Mouse (Mus musculus) hindbrain, postnatal 0 days (tissue): ENCODE measurements around the gene Sh2d6. TPM values are rescaled to one million over a fixed set of nuclear protein-coding genes. Genes with fewer than 3 reads are reported as not detected.
"Not testable (repeated sequence)": the region's sequence is repeated elsewhere in the genome, so short reads cannot be mapped to it uniquely, and the experiment has no call there.

Experiments
- ATAC-seq: fragments of 200-750 bp; cut with Nextera tagmentation; 2 replicates; pipeline ENCODE4 v1.8.0; 2017; ENCODE audit warnings: mild to moderate bottlenecking, moderate TSS enrichment, moderate library complexity
- DNase-seq: peaks from one replicate; pipeline ENCODE4 v3.0.0-alpha.2; 2015; ENCODE audit warnings: low spot score
- H3K27ac ChIP-seq: fragments of 300-500 bp; sonication (generic); 2 replicates; pipeline ENCODE4 v1.5.1; 2014; ENCODE audit warnings: mild to moderate bottlenecking
- H3K27me3 ChIP-seq: fragments of 300-500 bp; sonication (generic); 2 replicates; pipeline ENCODE4 v1.6.1; 2014; ENCODE audit warnings: low read length, mixed read lengths; ENCODE audit not compliant: insufficient read depth
- H3K36me3 ChIP-seq: fragments of 300-500 bp; sonication (generic); 2 replicates; pipeline ENCODE4 v1.6.1; 2014; ENCODE audit warnings: low read length, mixed read lengths; ENCODE audit not compliant: insufficient read depth
- H3K4me1 ChIP-seq: fragments of 300-500 bp; sonication (generic); 2 replicates; pipeline ENCODE4 v1.6.1; 2014; ENCODE audit warnings: antibody characterized with exemption, low read length, mixed read lengths; ENCODE audit not compliant: insufficient read depth
- H3K4me2 ChIP-seq: fragments of 300-500 bp; sonication (generic); 2 replicates; pipeline ENCODE4 v1.6.1; 2014; ENCODE audit warnings: low read depth, mild to moderate bottlenecking, low read length, moderate library complexity, mixed read lengths
- H3K4me3 ChIP-seq: fragments of 300-500 bp; sonication (generic); 2 replicates; pipeline ENCODE4 v1.5.1; 2014; ENCODE audit warnings: low read length
- H3K9ac ChIP-seq: fragments of 300-500 bp; sonication (generic); replicated peaks from 2 replicates; pipeline ENCODE4 v1.6.1; 2014; ENCODE audit warnings: mild to moderate bottlenecking, low read length, moderate library complexity, mixed read lengths
- H3K9me3 ChIP-seq: fragments of 300-500 bp; sonication (generic); 2 replicates; pipeline ENCODE4 v1.6.1; 2016; ENCODE audit warnings: low read length, mixed read lengths
- CTCF ChIP-seq: IDR thresholded peaks from 2 replicates; pipeline ENCODE4 v1.5.1; 2016; ENCODE audit warnings: antibody characterized with exemption, control low read depth, low read depth
- WGBS: fragments of 180-500 bp; shearing (Covaris S2); extraction: QIAGEN DNeasy Blood & Tissue Kit; methylation state at CpG from one replicate; pipeline ENCODE4 v1.1.7; 2014; 5-methylcytosine and 5-hydroxymethylcytosine counted together
- polyA plus RNA-seq: library from polyadenylated mRNA; unstranded; fragments of >200 nt; fragmentation: Nextera tagmentation; extraction: Ambion mirVana; gene quantifications from 2 replicates; pipeline ENCODE4 v1.2.1, GENCODE M21; 2015
- total RNA-seq: library from RNA; depleted of rRNA; stranded (reverse); fragments of >200 nt; gene quantifications from 2 replicates; pipeline ENCODE4 v1.2.3, GENCODE M21; 2014

The Sh2d6 gene
- total and polyA plus RNA-seq, 2 experiments from 2014 or later: 0.40 TPM; not detected in 1

DNA sequence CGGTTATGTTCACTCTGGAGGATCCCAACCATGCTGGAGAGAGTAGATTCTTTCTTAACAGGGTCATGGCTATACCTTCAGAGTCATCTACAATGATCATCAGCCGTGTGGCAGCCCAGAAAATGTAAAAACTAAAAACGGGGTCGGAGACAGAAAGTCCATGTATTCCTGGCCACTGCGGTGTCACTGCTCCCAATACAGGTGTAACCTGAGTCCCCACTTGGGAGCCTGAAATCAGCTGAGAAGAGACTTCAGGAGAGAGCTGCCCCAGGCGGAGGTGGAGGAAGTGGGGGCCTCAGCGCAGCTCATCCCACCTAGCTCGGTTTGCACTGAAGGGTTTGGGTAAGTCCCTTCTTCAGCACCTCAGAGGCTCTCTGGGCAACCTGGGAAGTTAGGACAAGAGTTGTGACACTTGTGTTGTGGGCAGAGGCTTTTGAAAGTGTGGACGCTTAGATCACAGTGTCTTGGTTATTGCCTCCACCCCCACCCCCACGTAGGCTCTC is 16.5 kb upstream of the Sh2d6 start:
- no peak for TF ChIP-seq CTCF
- WGBS: 54% methylated on average over 10 of the region's 10 CpGs
- H3K4me2 ChIP-seq: peak overlapping the region; percentile 61
- no peaks in the 10 kb centered on the region for H3K36me3 ChIP-seq
- H3K9ac ChIP-seq: peak overlapping the region; percentile 33; the same call in 1 of the 2 replicates
- peak overlapping the region; percentile 12; the same call in 1 of the 2 replicates for H3K27ac ChIP-seq
- ATAC-seq (no peak), DNase-seq (no peak)
- H3K4me1 ChIP-seq: peaks cover 3% of the 10 kb centered on the region; the same call in 1 of the 2 replicates
- no peaks in the 10 kb centered on the region for H3K9me3 ChIP-seq
- H3K27me3 ChIP-seq: no peaks in the 10 kb centered on the region
- H3K4me3 ChIP-seq: peak overlapping the region; percentile 36

DNA sequence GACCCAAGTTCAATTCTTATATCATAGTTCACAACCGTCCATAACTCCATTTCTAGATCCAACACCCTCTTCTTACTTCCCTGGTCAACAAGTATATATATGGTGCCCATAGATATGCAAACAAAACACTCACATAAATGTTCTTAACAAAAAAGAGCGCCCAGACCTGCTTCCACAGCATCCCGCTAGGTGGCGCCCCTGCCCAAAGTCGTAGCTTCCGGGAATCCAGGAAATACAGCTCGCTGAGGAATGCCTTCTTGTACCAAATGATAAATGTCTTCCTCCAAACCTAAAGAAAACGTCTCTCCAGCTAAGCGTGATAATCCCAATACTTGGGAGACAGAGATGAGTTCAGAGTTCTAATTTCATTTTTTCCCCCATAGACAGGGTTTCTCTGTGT is 13.7 kb upstream of the Sh2d6 start:
- Histone ChIP-seq H3K4me1 (peaks cover 6% of the 10 kb centered on the region; the same call in 1 of the 2 replicates), H3K9ac (no peak overlapping the region), H3K27me3 (no peaks in the 10 kb centered on the region), H3K4me2 (peak overlapping the region; percentile 47), H3K27ac (0 out of 2 replicates have a peak overlapping the region, but pooled peaks have one; percentile 36), H3K4me3 (no peak overlapping the region), H3K36me3 (no peaks in the 10 kb centered on the region), H3K9me3 (no peaks in the 10 kb centered on the region)
- WGBS: 3% methylated on average over 9 of the region's 9 CpGs
- TF ChIP-seq CTCF: peak; percentile 91
- ATAC-seq (no peak), DNase-seq (peak; percentile 88)

DNA sequence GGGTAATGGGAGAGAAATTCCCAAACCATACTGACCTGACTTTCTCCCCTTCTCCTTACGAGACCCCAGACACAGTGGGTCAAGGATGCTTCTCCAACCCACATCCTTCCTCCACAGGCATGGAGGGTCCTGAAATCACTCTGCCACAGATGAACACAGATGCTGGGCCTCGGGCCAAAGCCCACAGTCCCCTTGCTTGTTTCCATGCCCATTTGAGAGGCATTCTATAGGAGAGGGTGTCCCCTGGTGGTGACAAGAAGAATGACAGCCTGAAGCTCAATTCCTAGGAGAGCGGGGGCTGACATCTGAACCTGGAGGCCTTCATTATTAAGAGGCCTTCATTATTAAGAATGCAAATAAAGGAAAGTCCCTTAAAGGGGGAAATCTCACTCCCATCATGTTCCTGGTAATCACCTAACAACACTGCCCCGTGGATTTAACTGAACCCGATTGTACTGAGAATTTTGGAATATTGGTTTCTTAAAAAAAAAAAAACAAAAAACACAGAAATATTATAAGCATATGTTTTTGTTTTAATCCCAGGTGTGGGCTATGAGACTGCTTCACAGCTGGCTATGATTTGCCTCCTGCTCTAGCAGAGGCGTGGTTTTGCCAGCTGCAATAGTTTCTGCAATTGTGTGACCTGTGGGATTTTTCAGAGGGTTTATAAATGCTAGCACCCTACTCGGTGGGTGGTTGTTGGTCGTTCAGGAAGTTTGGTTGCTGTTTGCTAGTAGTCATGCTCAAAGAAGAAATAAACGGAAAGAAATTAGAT is 12.7 kb upstream of the Sh2d6 start:
- peak; percentile 99 for TF ChIP-seq CTCF
- WGBS: 38% methylated on average over 9 of the region's 9 CpGs
- Histone ChIP-seq H3K36me3 (no peaks in the 10 kb centered on the region), H3K4me3 (no peak overlapping the region), H3K4me1 (peaks cover 6% of the 10 kb centered on the region; the same call in 1 of the 2 replicates), H3K27ac (no peak overlapping the region), H3K9me3 (no peaks in the 10 kb centered on the region), H3K4me2 (no peak overlapping the region), H3K9ac (no peak overlapping the region), H3K27me3 (no peaks in the 10 kb centered on the region)
- peak; percentile 61 for ATAC-seq
- DNase-seq: peak; percentile 94

GRCm38 (mm10) chr6:72533555-72533954 is 12.0 kb upstream of the Sh2d6 start:
- not testable (repeated sequence) for H3K36me3 ChIP-seq

DNA sequence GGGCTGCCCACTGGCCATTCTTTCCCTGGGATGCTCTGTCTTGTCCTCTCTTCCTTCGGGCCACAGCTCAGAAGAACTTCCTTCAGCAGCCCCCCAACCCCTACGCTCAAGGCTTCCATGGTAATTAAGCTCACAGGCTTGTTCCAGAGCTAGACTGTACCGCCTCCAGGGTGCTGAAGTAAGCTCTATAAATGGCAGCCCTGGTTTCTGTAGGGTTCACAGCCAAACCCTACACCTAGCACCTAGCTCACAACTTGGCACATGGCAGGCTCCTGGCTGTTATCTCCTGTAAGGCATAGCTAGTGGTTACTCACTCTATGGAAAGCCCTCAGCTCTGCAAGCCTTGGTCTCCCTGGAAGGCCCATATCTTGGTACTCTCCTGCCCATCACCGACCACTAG is 11.1 kb upstream of the Sh2d6 start:
- ATAC-seq (no peak), DNase-seq (no peak)
- no peaks in the 10 kb centered on the region for H3K27me3 ChIP-seq
- no peak overlapping the region for H3K4me3 ChIP-seq
- H3K4me1 ChIP-seq: peaks cover 4% of the 10 kb centered on the region; the same call in 1 of the 2 replicates
- no peak overlapping the region for H3K4me2 ChIP-seq
- H3K9me3 ChIP-seq: no peaks in the 10 kb centered on the region
- no peak overlapping the region for H3K27ac ChIP-seq
- WGBS: 69% methylated on average over 4 of the region's 4 CpGs
- H3K36me3 ChIP-seq: no peaks in the 10 kb centered on the region
- no peak overlapping the region for H3K9ac ChIP-seq
- no peak for TF ChIP-seq CTCF

More at GRCm38 (mm10) chr6:72533555-72533954, 12.0 kb upstream of the Sh2d6 start:
- not testable (repeated sequence) for H3K27me3 ChIP-seq, H3K9me3 ChIP-seq, H3K9ac ChIP-seq, H3K4me2 ChIP-seq, H3K4me1 ChIP-seq, H3K27ac ChIP-seq, DNase-seq, H3K4me3 ChIP-seq, ATAC-seq
- 25% methylated on average over 1 of the region's 1 CpGs for WGBS

DNA sequence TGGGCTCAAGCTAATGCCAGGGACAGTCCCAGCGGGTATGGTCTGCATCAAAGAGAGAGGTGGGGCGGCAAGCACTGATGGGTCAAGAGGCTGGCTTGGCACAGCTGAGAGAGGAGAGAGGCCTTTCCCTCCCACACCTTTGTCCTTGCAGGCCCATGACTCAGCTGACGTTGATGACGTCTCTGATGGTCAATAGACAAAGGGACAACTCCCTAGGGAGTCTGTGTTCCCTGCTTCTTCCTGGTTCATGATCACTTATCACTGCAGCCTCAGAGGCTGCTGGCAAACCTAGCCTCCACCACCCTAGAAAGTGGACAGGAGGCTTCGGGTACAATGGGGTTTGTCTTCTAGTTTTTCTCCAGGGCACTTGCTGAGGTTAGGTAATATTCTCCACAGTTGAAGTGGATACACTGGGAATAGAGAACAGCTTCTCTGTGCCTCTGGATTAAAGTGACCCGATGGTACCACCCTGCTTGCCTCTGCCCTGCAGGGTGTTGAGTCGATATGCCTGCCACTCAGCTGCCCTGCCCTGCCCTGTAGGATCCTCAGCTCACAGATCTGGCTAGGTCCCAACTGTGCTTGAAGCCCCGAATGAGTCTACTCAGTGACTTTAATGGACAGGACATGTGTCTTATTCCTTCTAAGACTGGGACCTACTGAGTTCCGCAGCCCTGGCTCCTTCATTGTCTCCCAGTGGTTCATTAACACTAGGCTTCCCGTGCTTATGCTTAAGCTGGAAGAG is 7.1 kb upstream of the Sh2d6 start:
- H3K4me3 ChIP-seq: no peak overlapping the region
- H3K9ac ChIP-seq: no peak overlapping the region
- H3K4me2 ChIP-seq: no peak overlapping the region
- H3K9me3 ChIP-seq: no peaks in the 10 kb centered on the region
- no peak for DNase-seq
- H3K27ac ChIP-seq: no peak overlapping the region
- H3K27me3 ChIP-seq: no peaks in the 10 kb centered on the region
- no peak for ATAC-seq
- peaks cover 4% of the 10 kb centered on the region; the same call in 1 of the 2 replicates for H3K4me1 ChIP-seq
- TF ChIP-seq CTCF: no peak
- no peaks in the 10 kb centered on the region for H3K36me3 ChIP-seq
- WGBS: 75% methylated on average over 10 of the region's 10 CpGs
